Mouse (Mus musculus) adrenal gland, postnatal 10 days (tissue): ENCODE measurements around the gene C2cd3. TPM values are rescaled to one million over a fixed set of nuclear protein-coding genes. Genes with fewer than 3 reads are reported as not detected.

Source experiments
- DNase-seq: peaks from one replicate; pipeline ENCODE4 v3.0.0; 2021; ENCODE audit warnings: mixed read lengths
- total RNA-seq, 2 experiments: library from RNA; stranded (reverse); gene quantifications; 2 replicates each; pipeline ENCODE4 v1.2.3; 2021

Gene C2cd3
- total RNA-seq, 2 experiments from 2014 or later = 15.9 to 19.7 TPM

DNA sequence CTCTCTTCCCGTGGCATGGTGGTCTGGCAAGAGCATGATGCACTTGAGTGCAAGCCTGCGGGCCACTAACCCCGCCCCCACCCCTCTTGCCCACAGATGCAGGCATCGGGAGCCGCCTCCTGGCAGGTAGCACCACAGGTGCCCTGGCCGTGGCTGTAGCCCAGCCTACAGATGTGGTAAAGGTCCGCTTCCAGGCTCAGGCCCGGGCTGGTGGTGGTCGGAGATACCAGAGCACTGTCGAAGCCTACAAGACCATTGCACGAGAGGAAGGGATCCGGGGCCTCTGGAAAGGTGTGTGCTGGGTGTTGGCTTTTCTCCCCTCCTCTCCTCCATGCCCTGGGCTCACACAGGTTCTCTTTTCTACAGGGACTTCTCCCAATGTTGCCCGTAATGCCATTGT lies 125.9 kb downstream of the C2cd3 start:
- no peak for DNase-seq

GRCm38 (mm10) chr7:100499465-100499864 lies 127.4 kb downstream of the C2cd3 start:
- no peak for DNase-seq

DNA sequence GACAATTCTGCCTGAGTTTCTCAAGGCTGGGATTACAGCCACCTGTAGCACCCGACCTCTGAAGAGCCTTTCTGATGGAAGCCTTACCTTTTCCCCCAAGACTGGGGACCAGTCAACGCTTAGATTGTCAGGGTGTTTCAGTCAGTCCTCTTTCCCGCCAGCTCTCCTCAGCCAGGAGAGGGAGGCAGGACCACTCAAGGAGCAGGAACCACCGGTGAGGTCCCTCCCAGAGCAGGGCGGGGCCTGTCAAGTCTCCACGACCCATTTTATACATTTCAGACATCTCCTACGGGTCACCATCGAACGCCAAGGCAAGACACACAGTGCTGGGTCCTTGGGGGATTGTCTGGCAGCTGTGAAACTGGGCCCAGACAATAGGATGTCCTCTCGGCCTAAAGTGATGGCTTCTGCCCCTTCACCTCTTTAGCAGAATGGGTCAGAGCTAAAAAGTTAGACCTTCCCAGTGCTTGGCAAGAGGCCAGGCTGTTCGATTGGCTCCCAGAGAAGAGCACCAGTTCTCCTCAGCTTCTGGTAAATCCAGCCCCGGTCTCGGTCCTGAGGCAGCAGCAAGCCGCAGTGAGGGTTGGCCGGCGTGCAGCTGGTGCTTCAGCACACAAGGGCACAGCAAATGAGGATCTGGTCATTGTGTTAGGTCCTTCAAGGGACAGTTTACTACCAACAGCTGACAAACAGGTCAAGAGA lies 128.4 kb downstream of the C2cd3 start:
- peak; percentile 55 for DNase-seq

GRCm38 (mm10) chr7:100501027-100501843 lies 129.2 kb downstream of the C2cd3 start:
- DNase-seq = no peak

- DNase-seq = no peak
These were observed 129.9 kb downstream of the C2cd3 start for GRCm38 (mm10) chr7:100501844-100502373.

GRCm38 (mm10) chr7:100502374-100502922 lies 130.4 kb downstream of the C2cd3 start:
- DNase-seq = no peak

DNA sequence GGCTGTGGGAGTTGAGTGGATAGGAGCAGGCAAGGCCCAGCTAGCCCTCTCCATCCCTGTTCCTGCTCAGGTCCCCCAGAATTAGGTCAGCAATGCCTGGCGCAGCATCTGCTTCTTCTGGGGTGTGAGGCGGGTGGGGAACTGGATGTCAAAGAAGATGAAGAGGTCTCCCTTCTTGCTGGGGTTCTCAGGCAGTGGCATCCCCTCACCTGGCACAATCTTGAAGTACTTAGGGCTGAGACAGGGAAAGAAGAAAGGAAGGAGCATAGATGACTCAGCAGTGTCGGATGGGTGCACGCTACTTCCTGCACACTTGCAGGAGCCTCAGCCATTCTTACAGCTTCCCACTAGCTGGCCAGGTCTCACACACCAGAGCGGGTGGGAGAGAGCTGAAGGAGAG lies 131.0 kb downstream of the C2cd3 start:
- DNase-seq = no peak

- DNase-seq = no peak
These were observed 132.9 kb downstream of the C2cd3 start for GRCm38 (mm10) chr7:100504740-100505487.

GRCm38 (mm10) chr7:100506494-100506893 lies 134.5 kb downstream of the C2cd3 start:
- DNase-seq = no peak

GRCm38 (mm10) chr7:100508670-100509069 lies 136.6 kb downstream of the C2cd3 start:
- no peak for DNase-seq

DNA sequence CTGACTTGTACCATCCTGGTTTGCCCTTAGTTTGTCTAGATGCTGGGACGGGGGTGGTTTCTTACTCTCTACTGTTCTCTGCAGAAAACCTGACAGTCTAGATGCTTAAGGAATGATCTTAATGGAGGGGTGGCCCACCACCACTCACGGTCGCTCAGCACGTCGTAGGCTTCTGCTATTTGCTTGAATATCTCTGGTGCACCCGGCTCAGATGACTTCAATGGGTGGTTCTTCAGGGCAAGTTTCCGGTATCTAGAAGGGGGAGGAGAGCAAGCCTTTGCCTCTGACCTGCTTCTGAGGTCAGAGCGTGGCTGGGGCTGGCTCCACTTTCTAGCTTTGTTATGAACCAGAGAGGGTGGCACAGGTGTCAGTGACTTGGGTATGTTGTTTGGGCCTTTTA lies 139.6 kb downstream of the C2cd3 start:
- no peak for DNase-seq

DNA sequence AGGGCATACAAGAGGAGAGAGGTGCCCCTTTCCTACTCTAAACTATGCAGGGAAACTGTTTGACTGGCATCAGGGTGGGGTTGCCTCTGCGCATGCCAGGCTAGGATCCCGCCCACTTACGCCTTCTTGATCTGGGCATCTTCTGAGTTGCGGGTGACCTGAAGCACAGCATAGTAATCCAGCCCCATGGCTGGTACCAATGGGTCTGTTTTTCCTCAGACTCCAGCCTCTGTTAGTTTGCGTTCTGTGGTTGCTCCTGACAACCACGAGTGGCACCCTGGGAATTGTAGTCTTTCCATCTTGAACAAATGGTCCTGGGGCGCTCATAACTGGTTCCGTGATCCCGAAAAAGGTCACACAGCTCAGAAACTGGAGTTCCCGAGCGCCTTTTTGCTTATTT lies 142.5 kb downstream of the C2cd3 start, which contains the start of gene Dnajb13:
Gene Dnajb13 (minus strand): TSS at position 388 of the 400 bp plus-strand sequence.
- no peak for DNase-seq

Other genes starting within 250 kb of the C2cd3 start
- gene Lipt2, start 213.0 kb upstream of the C2cd3 start, total RNA-seq = 1 to 10 TPM; 7.5 TPM
- 1 to 10 TPM; 1.1 to 2.2 TPM for gene Kcne3, start 195.7 kb upstream of the C2cd3 start, total RNA-seq
- gene Pgm2l1, start 144.8 kb upstream of the C2cd3 start, total RNA-seq = 10 to 100 TPM in 1 of 2 experiments, 1 to 10 TPM in 1; 8.5 to 12.8 TPM
- gene P4ha3, start 86.7 kb upstream of the C2cd3 start, total RNA-seq = 1 to 10 TPM; 3.1 TPM
- gene Ppme1, start 74 bp downstream of the C2cd3 start, total RNA-seq = 10 to 100 TPM; 41.7 to 44.4 TPM
- 10 to 100 TPM; 34.9 to 45.2 TPM for gene Ucp3, start 100.8 kb downstream of the C2cd3 start, total RNA-seq
- 100 to 1,000 TPM; 482 to 541 TPM for gene Ucp2, start 121.1 kb downstream of the C2cd3 start, total RNA-seq
- under 1 TPM in 1 of 2 experiments, not detected in 1; 0.30 TPM for gene Dnajb13, start 142.7 kb downstream of the C2cd3 start, total RNA-seq
- 10 to 100 TPM; 10.7 to 11.6 TPM for gene Coa4, start 164.8 kb downstream of the C2cd3 start, total RNA-seq
- gene Rab6a, start 235.2 kb downstream of the C2cd3 start, total RNA-seq = 10 to 100 TPM; 65.0 to 67.0 TPM
- gene Mrpl48, start 236.1 kb downstream of the C2cd3 start, total RNA-seq = 10 to 100 TPM; 62.5 to 73.7 TPM